Mouse (Mus musculus) heart, embryonic 13.5 days (tissue): ENCODE data around the gene Itgad. TPM values are rescaled to one million over a fixed set of nuclear protein-coding genes. Genes with fewer than 3 reads are reported as not detected.

Experiments used
- ATAC-seq: fragments of 200-750 bp; cut with Nextera tagmentation; 2 replicates; pipeline ENCODE4 v1.8.0; 2017; ENCODE audit warnings: moderate TSS enrichment; ENCODE audit not compliant: insufficient number of reproducible peaks, low FRiP score, low TSS enrichment; ENCODE audit errors: extremely low read depth
- H3K27ac ChIP-seq: fragments of 300-500 bp; sonication (generic); replicated peaks from 2 replicates; pipeline ENCODE4 v1.5.1; 2015; ENCODE audit warnings: moderate library complexity, mild to moderate bottlenecking, inconsistent platforms
- H3K27me3 ChIP-seq: fragments of 300-500 bp; sonication (generic); replicated peaks from 2 replicates; pipeline ENCODE4 v1.6.1; 2015; ENCODE audit warnings: mild to moderate bottlenecking, inconsistent platforms
- H3K36me3 ChIP-seq: fragments of 300-500 bp; sonication (generic); 2 replicates; pipeline ENCODE4 v1.6.1; 2015; ENCODE audit warnings: mild to moderate bottlenecking, inconsistent platforms
- H3K4me1 ChIP-seq: fragments of 300-500 bp; sonication (generic); 2 replicates; pipeline ENCODE4 v1.6.1; 2015; ENCODE audit warnings: inconsistent platforms
- H3K4me2 ChIP-seq: fragments of 300-500 bp; sonication (generic); 2 replicates; pipeline ENCODE4 v1.6.1; 2015; ENCODE audit warnings: inconsistent platforms, mild to moderate bottlenecking, moderate library complexity
- H3K4me3 ChIP-seq: fragments of 300-500 bp; sonication (generic); 2 replicates; pipeline ENCODE4 v1.5.1; 2015; ENCODE audit warnings: moderate library complexity, mild to moderate bottlenecking, inconsistent platforms
- H3K9ac ChIP-seq: fragments of 300-500 bp; sonication (generic); 2 replicates; pipeline ENCODE4 v1.6.1; 2015; ENCODE audit warnings: inconsistent platforms, mild to moderate bottlenecking, moderate library complexity
- H3K9me3 ChIP-seq: fragments of 300-500 bp; sonication (generic); 2 replicates; pipeline ENCODE4 v1.6.1; 2016; ENCODE audit warnings: inconsistent platforms
- WGBS: fragments of 180-500 bp; shearing (Covaris S2); methylation state at CpG from one replicate; pipeline ENCODE4 v1.1.7; 2015; ENCODE audit warnings: mixed read lengths; 5-methylcytosine and 5-hydroxymethylcytosine counted together
- polyA plus RNA-seq: library from polyadenylated mRNA; unstranded; fragments of >200 nt; fragmentation: Nextera tagmentation; extraction: Ambion mirVana; gene quantifications from 2 replicates; pipeline ENCODE4 v1.2.1, GENCODE M21; 2015

The Itgad gene
- polyA plus RNA-seq, 1 experiment from 2014 or later, result 0.25 TPM

DNA sequence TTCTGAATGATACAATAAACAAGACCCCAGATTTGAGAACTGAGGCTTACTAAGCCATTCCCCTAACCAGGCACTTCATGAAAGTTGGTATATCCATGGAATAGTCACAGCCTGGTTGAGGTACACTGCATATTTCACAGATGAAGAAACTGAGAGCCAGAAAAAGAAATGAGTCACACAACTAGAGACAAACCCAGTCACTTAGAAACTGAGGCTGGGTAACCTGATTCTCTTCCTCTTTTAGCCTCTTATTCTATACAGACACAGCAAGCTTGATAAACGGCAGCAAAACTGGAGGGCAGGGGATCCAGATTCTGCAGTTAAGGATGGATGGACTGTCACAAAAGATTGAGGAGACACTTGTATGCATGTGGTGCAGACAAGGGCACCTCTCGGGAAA lies 80.6 kb downstream of the Itgad start:
- WGBS, result 78% methylated on average over 2 of the region's 2 CpGs
- H3K4me1 ChIP-seq, result peaks cover 21% of the 10 kb centered on the region
- no peak overlapping the region for H3K4me3 ChIP-seq
- H3K27ac ChIP-seq, result no peak overlapping the region
- H3K9me3 ChIP-seq, result no peaks in the 10 kb centered on the region
- ATAC-seq, result no peak
- H3K4me2 ChIP-seq, result no peak overlapping the region
- no peak overlapping the region for H3K9ac ChIP-seq
- H3K27me3 ChIP-seq, result no peaks in the 10 kb centered on the region; the same call in none of the 2 replicates
- H3K36me3 ChIP-seq, result peaks cover 16% of the 10 kb centered on the region

DNA sequence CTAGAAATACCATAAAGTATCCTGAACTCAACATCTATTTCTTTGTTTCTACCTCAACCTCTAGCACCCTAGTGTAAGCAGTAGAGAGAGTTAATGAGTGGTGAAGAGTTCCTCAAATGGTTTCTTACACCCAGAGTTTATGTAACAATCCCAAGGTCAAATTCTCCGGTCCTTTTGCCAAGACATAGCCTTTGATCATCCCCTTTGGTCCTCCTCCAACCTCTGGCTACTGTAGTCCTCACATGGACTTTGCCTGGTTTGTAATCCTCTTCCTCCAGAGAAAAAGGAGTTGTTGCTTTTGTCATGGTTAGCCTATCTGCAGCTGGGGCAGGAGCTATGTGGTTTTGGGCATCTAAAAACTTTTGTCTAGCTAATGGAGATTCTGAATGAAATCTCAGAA lies 81.3 kb downstream of the Itgad start:
- Histone ChIP-seq H3K36me3 (peaks cover 23% of the 10 kb centered on the region), H3K4me1 (peaks cover 27% of the 10 kb centered on the region), H3K9ac (no peak overlapping the region), H3K27ac (no peak overlapping the region), H3K27me3 (no peaks in the 10 kb centered on the region; the same call in none of the 2 replicates), H3K4me3 (no peak overlapping the region), H3K4me2 (no peak overlapping the region), H3K9me3 (no peaks in the 10 kb centered on the region)
- 80% methylated on average over 1 of the region's 1 CpGs for WGBS
- no peak for ATAC-seq

GRCm38 (mm10) chr7:128236426-128236825 lies 82.2 kb downstream of the Itgad start:
- peaks cover 32% of the 10 kb centered on the region for H3K36me3 ChIP-seq
- WGBS, result 88% methylated on average over 13 of the region's 13 CpGs
- no peaks in the 10 kb centered on the region for H3K27me3 ChIP-seq
- H3K4me1 ChIP-seq, result peaks cover 31% of the 10 kb centered on the region
- no peaks in the 10 kb centered on the region for H3K9me3 ChIP-seq
- ATAC-seq, result no peak
- H3K4me2 ChIP-seq, result peak overlapping the region; percentile 86
- H3K27ac ChIP-seq, result no peak overlapping the region
- peak overlapping the region; percentile 83 for H3K4me3 ChIP-seq
- peak overlapping the region; percentile 89 for H3K9ac ChIP-seq

GRCm38 (mm10) chr7:128236856-128237592 lies 82.8 kb downstream of the Itgad start, which contains the start of gene Armc5:
Gene Armc5 (plus strand): TSS chr7:128237342.
- H3K27me3 ChIP-seq, result no peaks in the 10 kb centered on the region
- 25% methylated on average over 37 of the region's 37 CpGs for WGBS
- H3K9ac ChIP-seq, result peak within 1 kb of the TSS; percentile 89
- peak within 1 kb of the TSS; percentile 98 for H3K27ac ChIP-seq
- peak within 1 kb of the TSS; percentile 86 for H3K4me2 ChIP-seq
- H3K4me3 ChIP-seq, result peak within 1 kb of the TSS; percentile 83
- ATAC-seq, result no peak
- peaks cover 38% of the 10 kb centered on the region for H3K36me3 ChIP-seq
- peaks cover 31% of the 10 kb centered on the region for H3K4me1 ChIP-seq
- no peaks in the 10 kb centered on the region for H3K9me3 ChIP-seq

DNA sequence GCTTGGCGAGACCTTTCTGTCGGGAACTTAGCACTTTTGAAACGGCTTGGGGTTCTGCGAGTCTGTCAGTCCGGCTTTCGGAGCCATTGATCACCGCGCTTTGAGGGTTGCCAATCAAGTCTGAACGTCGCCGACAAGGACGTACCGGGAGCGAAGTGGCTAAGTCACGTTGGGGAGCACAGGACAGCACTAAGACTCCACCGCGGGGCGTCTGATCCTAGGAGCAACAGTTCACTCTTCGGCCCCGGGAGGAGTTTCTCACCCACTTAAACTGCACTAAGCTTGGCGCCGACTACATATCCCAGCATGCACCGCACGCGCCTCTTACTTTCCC lies 83.4 kb downstream of the Itgad start:
- WGBS, result under 1% methylated on average over 25 of the region's 25 CpGs

DNA sequence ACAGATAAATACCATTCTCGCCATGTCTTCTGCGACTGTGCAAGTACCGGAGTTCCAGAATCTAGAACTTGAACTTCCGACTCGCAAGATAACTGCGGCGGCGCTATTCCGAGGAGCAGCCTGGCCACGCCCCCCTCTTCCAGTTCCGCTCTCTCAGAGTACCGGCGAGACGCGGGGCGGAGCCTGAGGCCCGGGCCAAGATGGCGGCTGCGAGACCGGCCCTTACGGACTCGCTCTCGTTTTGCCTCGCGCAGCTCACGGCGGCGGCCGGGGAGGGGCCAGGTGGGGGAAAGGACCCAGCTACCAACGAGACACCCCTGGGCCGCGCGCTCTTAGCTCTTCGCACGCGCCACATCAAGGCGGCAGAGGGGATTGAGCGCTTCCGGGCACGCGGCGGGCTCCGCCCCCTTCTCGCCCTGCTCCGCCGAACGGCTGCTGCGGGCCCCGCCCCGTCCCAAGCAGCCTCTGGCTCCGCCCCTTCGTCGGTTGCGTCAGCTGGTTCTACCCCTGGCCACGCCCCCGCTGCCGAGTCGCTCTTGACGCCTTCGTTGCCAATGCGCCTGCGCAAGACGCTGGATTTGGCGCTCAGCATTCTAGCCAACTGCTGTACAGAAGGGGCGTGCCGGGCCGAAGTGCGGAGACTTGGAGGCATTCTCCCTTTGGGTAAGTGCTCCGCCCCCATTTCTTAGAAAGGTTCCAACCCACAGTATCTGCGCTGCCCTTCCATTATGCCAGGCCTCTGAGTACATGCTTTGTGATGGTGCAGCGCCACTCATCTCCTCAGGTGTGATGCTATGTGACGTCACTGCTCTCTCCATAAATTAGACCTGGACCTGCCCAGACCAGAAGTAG lies 84.0 kb downstream of the Itgad start, which contains the start of gene 9130023H24Rik:
Gene 9130023H24Rik (minus strand): TSS at position 105 of the 852 bp plus-strand sequence.
- under 1% methylated on average over 72 of the region's 72 CpGs for WGBS
- Histone ChIP-seq H3K4me3 (peak within 1 kb of the TSS; percentile 83), H3K27ac (peak within 1 kb of the TSS; percentile 98), H3K36me3 (peaks cover 50% of the 10 kb centered on the region), H3K27me3 (no peaks in the 10 kb centered on the region), H3K9ac (peak within 1 kb of the TSS; percentile 89), H3K4me2 (peak within 1 kb of the TSS; percentile 86), H3K4me1 (peaks cover 31% of the 10 kb centered on the region), H3K9me3 (no peaks in the 10 kb centered on the region)
- ATAC-seq, result peak; percentile 85

More for the DNA sequence above, 83.4 kb downstream of the Itgad start:
- Histone ChIP-seq H3K4me1 (peaks cover 31% of the 10 kb centered on the region), H3K36me3 (peaks cover 44% of the 10 kb centered on the region), H3K4me2 (peak overlapping the region; percentile 86), H3K9ac (peak overlapping the region; percentile 89), H3K9me3 (no peaks in the 10 kb centered on the region), H3K27ac (peak overlapping the region; percentile 98), H3K4me3 (peak overlapping the region; percentile 83), H3K27me3 (no peaks in the 10 kb centered on the region)
- ATAC-seq, result no peak

- Histone ChIP-seq H3K4me1 (peaks cover 31% of the 10 kb centered on the region), H3K9ac (peak overlapping the region; percentile 77), H3K4me2 (peak overlapping the region; percentile 86), H3K27ac (peak overlapping the region; percentile 98), H3K4me3 (peak overlapping the region; percentile 83), H3K36me3 (peaks cover 54% of the 10 kb centered on the region), H3K9me3 (no peaks in the 10 kb centered on the region), H3K27me3 (no peaks in the 10 kb centered on the region)
- no peak for ATAC-seq
- 27% methylated on average over 4 of the region's 4 CpGs for WGBS
Observed at GRCm38 (mm10) chr7:128238991-128239390, 84.8 kb downstream of the Itgad start.

- H3K4me1 ChIP-seq, result peaks cover 31% of the 10 kb centered on the region
- no peaks in the 10 kb centered on the region for H3K27me3 ChIP-seq
- no peak overlapping the region for H3K27ac ChIP-seq
- H3K9me3 ChIP-seq, result no peaks in the 10 kb centered on the region
- H3K9ac ChIP-seq, result peak overlapping the region; percentile 24; the same call in 1 of the 2 replicates
- no peak overlapping the region for H3K4me3 ChIP-seq
- H3K36me3 ChIP-seq, result peaks cover 65% of the 10 kb centered on the region
- ATAC-seq, result no peak
- no peak overlapping the region for H3K4me2 ChIP-seq
- WGBS, result 93% methylated on average over 27 of the region's 27 CpGs
Observed at GRCm38 (mm10) chr7:128240131-128240784, 86.1 kb downstream of the Itgad start.

GRCm38 (mm10) chr7:128242331-128242730 lies 88.2 kb downstream of the Itgad start:
- Histone ChIP-seq H3K4me2 (no peak overlapping the region), H3K4me3 (no peak overlapping the region), H3K36me3 (peaks cover 53% of the 10 kb centered on the region), H3K9me3 (no peaks in the 10 kb centered on the region), H3K27me3 (no peaks in the 10 kb centered on the region), H3K9ac (no peak overlapping the region), H3K27ac (no peak overlapping the region), H3K4me1 (peaks cover 36% of the 10 kb centered on the region)
- 94% methylated on average over 16 of the region's 16 CpGs for WGBS
- no peak for ATAC-seq

GRCm38 (mm10) chr7:128243921-128244320 lies 89.7 kb downstream of the Itgad start:
- Histone ChIP-seq H3K36me3 (peaks cover 62% of the 10 kb centered on the region), H3K9ac (no peak overlapping the region), H3K4me3 (no peak overlapping the region), H3K27ac (no peak overlapping the region), H3K9me3 (no peaks in the 10 kb centered on the region), H3K4me2 (no peak overlapping the region), H3K4me1 (peaks cover 45% of the 10 kb centered on the region), H3K27me3 (no peaks in the 10 kb centered on the region)
- 63% methylated on average over 10 of the region's 10 CpGs for WGBS
- ATAC-seq, result no peak
